Mouse (Mus musculus): ENCODE measurements around the gene Dnmt3a. TPM values are rescaled to one million over a fixed set of nuclear protein-coding genes. Genes with fewer than 3 reads are reported as not detected.

The Dnmt3a gene
- polyA plus RNA-seq, 1 experiment from 2014 or later, result 65.3 TPM

DNA sequence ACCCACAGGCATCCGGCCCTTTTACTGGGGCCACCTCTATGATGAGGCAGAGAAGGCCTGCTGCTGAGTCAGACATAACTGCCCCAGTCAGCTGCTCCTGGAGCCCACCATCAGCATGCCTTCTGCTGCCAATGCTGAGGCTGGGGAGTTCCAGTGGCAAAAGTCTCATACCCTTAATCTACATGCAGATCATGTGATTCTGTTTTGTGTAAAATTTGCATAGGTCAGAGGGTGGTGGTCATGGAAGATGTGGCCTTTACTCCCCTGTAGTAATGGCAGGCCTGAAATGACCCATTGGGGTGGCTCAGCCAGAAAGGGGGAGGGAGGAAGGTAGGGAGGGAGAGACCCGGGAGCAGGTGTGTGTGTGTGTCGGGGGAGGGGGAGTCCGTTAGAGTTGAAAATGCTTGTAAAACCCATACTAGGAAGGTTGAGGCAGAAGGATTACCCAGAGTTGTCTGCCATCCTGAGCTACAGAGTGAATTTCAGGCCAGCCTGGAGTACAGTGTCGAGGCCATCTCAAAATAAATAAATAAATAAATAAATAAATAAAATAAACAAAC, 16.1 kb upstream of the Dnmt3a start:
- Histone ChIP-seq H3K27me3 (ENCODE audit: control insufficient read depth, insufficient read depth, low read length) (no peaks in the 10 kb centered on the region), H3K9me3 (ENCODE audit: control insufficient read depth, low read length) (no peaks in the 10 kb centered on the region), H3K27ac (replicated peaks; ENCODE audit: low read depth, low read length) (no peak overlapping the region), H3K4me1 (ENCODE audit: control insufficient read depth, insufficient read depth, low read length) (peaks cover 21% of the 10 kb centered on the region), H3K4me3 (replicated peaks; ENCODE audit: low read depth, low read length) (no peak overlapping the region), H3K9ac (replicated peaks; ENCODE audit: low read length) (no peak overlapping the region), H3K4me2 (ENCODE audit: low read length) (no peak overlapping the region), H3K36me3 (ENCODE audit: control insufficient read depth, insufficient read depth, low read length) (no peaks in the 10 kb centered on the region)
- no peak for DNase-seq
- WGBS, result 76% methylated on average over 5 of the region's 5 CpGs
- ATAC-seq (ENCODE audit: low FRiP score, low TSS enrichment), result no peak

DNA sequence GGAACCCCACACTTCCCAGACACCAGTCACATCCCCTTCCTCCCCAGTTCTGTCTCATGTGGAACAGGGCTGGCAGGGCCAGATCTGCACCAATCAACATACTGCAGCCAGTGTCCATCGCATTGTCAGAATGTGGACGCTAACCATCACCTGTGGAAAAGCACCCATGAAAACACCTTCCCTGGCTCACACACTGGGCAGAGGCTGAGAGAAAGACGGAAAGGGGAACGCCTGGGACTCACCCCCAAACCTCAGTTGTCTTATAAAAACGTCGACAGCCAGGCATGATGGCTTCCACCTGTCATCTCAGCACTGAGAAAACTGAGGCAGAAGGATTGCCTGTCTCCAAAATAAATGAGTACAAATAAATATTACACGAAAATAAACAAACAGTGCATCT, 14.6 kb upstream of the Dnmt3a start:
- H3K36me3 ChIP-seq (ENCODE audit: control insufficient read depth, insufficient read depth, low read length), result no peaks in the 10 kb centered on the region
- no peak for ATAC-seq (ENCODE audit: low FRiP score, low TSS enrichment)

DNA sequence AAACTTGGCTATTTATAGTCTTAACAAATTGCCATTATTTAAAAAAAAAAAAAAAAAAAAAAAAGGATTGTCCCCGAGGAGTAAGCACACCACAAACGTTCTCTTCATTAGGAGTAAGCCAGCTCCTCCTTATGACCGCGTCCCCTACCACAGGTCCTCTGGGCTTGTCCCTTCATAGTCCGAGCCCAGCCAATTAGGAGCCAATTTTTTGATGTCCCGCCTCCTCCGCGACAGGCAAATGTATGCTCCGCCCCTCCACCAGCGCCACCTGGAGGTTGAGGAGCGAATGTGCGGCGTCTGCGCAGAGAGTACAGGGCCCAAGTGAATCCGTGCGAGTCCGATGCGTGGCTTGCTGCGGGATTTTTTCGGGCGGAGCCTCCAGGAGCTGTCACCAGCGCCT, 14.1 kb upstream of the Dnmt3a start:
- Histone ChIP-seq H3K27ac (replicated peaks; ENCODE audit: low read depth, low read length) (no peak overlapping the region), H3K4me2 (ENCODE audit: low read length) (peak overlapping the region; percentile 60), H3K27me3 (ENCODE audit: control insufficient read depth, insufficient read depth, low read length) (no peaks in the 10 kb centered on the region), H3K9me3 (ENCODE audit: control insufficient read depth, low read length) (no peaks in the 10 kb centered on the region), H3K4me3 (replicated peaks; ENCODE audit: low read depth, low read length) (peak overlapping the region; percentile 27), H3K4me1 (ENCODE audit: control insufficient read depth, insufficient read depth, low read length) (peaks cover 19% of the 10 kb centered on the region), H3K9ac (replicated peaks; ENCODE audit: low read length) (no peak overlapping the region; the same call in 1 of the 2 replicates), H3K36me3 (ENCODE audit: control insufficient read depth, insufficient read depth, low read length) (no peaks in the 10 kb centered on the region)
- DNase-seq, result peak; percentile 97
- under 1% methylated on average over 22 of the region's 22 CpGs for WGBS
- ATAC-seq (ENCODE audit: low FRiP score, low TSS enrichment), result peak; percentile 84

More for the DNA sequence above, 14.6 kb upstream of the Dnmt3a start:
- Histone ChIP-seq H3K9ac (replicated peaks; ENCODE audit: low read length) (no peak overlapping the region), H3K27ac (replicated peaks; ENCODE audit: low read depth, low read length) (0 out of 2 replicates have a peak overlapping the region, but pooled peaks have one; percentile 20), H3K27me3 (ENCODE audit: control insufficient read depth, insufficient read depth, low read length) (no peaks in the 10 kb centered on the region), H3K4me2 (ENCODE audit: low read length) (peak overlapping the region; percentile 60), H3K4me3 (replicated peaks; ENCODE audit: low read depth, low read length) (peak overlapping the region; percentile 27), H3K9me3 (ENCODE audit: control insufficient read depth, low read length) (no peaks in the 10 kb centered on the region), H3K4me1 (ENCODE audit: control insufficient read depth, insufficient read depth, low read length) (peaks cover 21% of the 10 kb centered on the region)
- no peak for DNase-seq
- WGBS, result 57% methylated on average over 7 of the region's 7 CpGs

DNA sequence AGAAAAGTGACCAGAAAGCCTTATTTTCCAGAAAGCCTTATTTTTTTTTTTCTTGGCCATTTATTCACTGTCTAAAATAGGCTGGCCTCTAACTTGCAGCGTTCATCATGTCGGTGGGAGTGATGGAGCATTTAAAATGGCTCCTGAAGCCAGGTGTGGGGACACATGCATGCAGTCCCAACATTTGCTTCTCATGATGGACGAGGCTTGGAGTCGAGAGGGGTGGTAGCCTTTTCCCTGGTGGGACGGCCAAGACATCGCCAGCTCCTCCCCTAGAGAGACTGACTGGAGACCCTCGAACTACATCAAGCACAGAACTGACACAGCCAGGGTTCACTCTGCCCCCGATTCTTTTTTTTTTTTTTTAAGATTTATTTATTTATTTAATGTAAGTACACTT, 13.6 kb upstream of the Dnmt3a start:
- Histone ChIP-seq H3K4me1 (ENCODE audit: control insufficient read depth, insufficient read depth, low read length) (peaks cover 14% of the 10 kb centered on the region), H3K36me3 (ENCODE audit: control insufficient read depth, insufficient read depth, low read length) (no peaks in the 10 kb centered on the region), H3K9me3 (ENCODE audit: control insufficient read depth, low read length) (no peaks in the 10 kb centered on the region), H3K27me3 (ENCODE audit: control insufficient read depth, insufficient read depth, low read length) (no peaks in the 10 kb centered on the region), H3K4me3 (replicated peaks; ENCODE audit: low read depth, low read length) (peak overlapping the region; percentile 27), H3K4me2 (ENCODE audit: low read length) (peak overlapping the region; percentile 60), H3K27ac (replicated peaks; ENCODE audit: low read depth, low read length) (no peak overlapping the region), H3K9ac (replicated peaks; ENCODE audit: low read length) (no peak overlapping the region; the same call in 1 of the 2 replicates)
- peak; percentile 39; the same call in 1 of the 2 replicates for ATAC-seq (ENCODE audit: low FRiP score, low TSS enrichment)
- WGBS, result 19% methylated on average over 8 of the region's 8 CpGs
- DNase-seq, result no peak

DNA sequence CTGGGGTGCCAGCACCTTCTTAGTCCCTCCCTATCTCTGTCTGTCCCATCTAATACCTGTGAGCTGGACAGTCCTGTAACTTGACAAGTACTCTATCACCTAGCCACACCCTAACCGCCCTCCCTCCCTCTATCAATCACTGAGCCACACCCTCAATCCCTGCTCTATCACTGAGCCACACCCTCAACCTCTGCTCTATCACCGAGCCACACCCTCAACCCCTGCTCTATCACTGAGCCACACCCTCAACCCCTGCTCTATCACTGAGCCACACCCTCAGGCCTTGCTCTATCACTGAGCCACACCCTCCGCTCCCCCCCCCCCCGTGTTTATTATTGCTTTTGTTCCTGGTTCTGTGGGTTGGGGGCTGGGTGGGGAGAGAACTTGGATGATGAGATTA, 10.2 kb upstream of the Dnmt3a start:
- no peaks in the 10 kb centered on the region for H3K36me3 ChIP-seq (ENCODE audit: control insufficient read depth, insufficient read depth, low read length)
- 39% methylated on average over 4 of the region's 4 CpGs for WGBS
- H3K9me3 ChIP-seq (ENCODE audit: control insufficient read depth, low read length), result no peaks in the 10 kb centered on the region
- peaks cover 8% of the 10 kb centered on the region; the same call in 1 of the 2 replicates for H3K4me1 ChIP-seq (ENCODE audit: control insufficient read depth, insufficient read depth, low read length)
- DNase-seq, result no peak
- ATAC-seq (ENCODE audit: low FRiP score, low TSS enrichment), result no peak
- H3K9ac ChIP-seq (replicated peaks; ENCODE audit: low read length), result no peak overlapping the region
- H3K4me2 ChIP-seq (ENCODE audit: low read length), result no peak overlapping the region
- no peaks in the 10 kb centered on the region for H3K27me3 ChIP-seq (ENCODE audit: control insufficient read depth, insufficient read depth, low read length)
- no peak overlapping the region for H3K27ac ChIP-seq (replicated peaks; ENCODE audit: low read depth, low read length)
- no peak overlapping the region for H3K4me3 ChIP-seq (replicated peaks; ENCODE audit: low read depth, low read length)

DNA sequence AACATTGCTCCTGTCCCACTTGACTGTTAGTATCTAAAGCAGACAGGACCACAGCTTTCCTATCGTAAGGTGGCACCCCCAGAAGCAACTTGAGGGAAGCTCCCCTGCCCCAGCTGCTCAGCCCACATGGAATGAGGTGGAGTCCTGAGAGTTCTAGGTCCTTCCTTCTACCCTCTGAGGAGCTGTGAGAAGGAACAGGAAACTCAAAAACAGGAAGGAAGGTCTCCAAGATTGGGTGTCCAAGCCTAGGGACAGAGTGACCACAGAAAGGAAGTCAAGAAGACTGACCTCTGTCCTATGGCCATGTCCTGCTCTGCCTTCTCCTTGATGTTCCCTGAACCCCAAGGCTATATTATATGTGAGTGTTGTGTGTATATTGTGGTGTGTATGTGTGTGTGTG, 6.3 kb upstream of the Dnmt3a start:
- Histone ChIP-seq H3K27me3 (ENCODE audit: control insufficient read depth, insufficient read depth, low read length) (no peaks in the 10 kb centered on the region), H3K4me2 (ENCODE audit: low read length) (no peak overlapping the region), H3K36me3 (ENCODE audit: control insufficient read depth, insufficient read depth, low read length) (no peaks in the 10 kb centered on the region), H3K9me3 (ENCODE audit: control insufficient read depth, low read length) (no peaks in the 10 kb centered on the region), H3K4me3 (replicated peaks; ENCODE audit: low read depth, low read length) (no peak overlapping the region), H3K27ac (replicated peaks; ENCODE audit: low read depth, low read length) (no peak overlapping the region), H3K4me1 (ENCODE audit: control insufficient read depth, insufficient read depth, low read length) (no peaks in the 10 kb centered on the region), H3K9ac (replicated peaks; ENCODE audit: low read length) (no peak overlapping the region)
- ATAC-seq (ENCODE audit: low FRiP score, low TSS enrichment), result no peak
- whole genome bisulfite sequencing, result 75% methylated on average over 1 of the region's 1 CpGs
- DNase-seq, result no peak

DNA sequence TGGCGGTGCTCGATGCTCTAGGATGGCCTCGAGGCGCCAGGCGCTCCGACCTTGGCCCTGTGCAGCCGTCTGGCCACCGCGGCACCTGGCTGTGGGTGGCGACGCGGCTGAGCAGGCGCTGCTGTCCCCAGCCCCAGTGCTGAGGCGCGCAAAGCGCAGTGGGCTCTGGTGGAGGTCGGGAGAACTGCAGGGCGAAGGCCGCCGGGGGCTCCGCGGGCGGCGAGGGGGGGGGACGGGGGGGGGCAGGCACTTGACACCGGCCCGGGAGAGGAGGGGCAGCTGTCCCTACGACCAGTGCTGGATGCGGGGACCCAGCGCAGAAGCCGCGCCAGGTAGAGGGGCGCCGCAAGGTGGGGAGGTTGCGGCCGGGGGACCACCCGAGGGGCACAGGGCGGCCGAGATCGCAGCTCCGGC, 471 bp downstream of the Dnmt3a start:
- Histone ChIP-seq H3K9ac (replicated peaks; ENCODE audit: low read length) (peak overlapping the region; percentile 89), H3K4me3 (replicated peaks; ENCODE audit: low read depth, low read length) (peak overlapping the region; percentile 73), H3K36me3 (ENCODE audit: control insufficient read depth, insufficient read depth, low read length) (no peaks in the 10 kb centered on the region), H3K9me3 (ENCODE audit: control insufficient read depth, low read length) (no peaks in the 10 kb centered on the region), H3K4me2 (ENCODE audit: low read length) (peak overlapping the region; percentile 73), H3K27ac (replicated peaks; ENCODE audit: low read depth, low read length) (peak overlapping the region; percentile 90), H3K27me3 (ENCODE audit: control insufficient read depth, insufficient read depth, low read length) (no peaks in the 10 kb centered on the region), H3K4me1 (ENCODE audit: control insufficient read depth, insufficient read depth, low read length) (peaks cover 20% of the 10 kb centered on the region; the same call in 1 of the 2 replicates)
- under 1% methylated on average over 41 of the region's 41 CpGs for WGBS
- ATAC-seq (ENCODE audit: low FRiP score, low TSS enrichment) (peak; percentile 77), DNase-seq (peak; percentile 88)

DNA sequence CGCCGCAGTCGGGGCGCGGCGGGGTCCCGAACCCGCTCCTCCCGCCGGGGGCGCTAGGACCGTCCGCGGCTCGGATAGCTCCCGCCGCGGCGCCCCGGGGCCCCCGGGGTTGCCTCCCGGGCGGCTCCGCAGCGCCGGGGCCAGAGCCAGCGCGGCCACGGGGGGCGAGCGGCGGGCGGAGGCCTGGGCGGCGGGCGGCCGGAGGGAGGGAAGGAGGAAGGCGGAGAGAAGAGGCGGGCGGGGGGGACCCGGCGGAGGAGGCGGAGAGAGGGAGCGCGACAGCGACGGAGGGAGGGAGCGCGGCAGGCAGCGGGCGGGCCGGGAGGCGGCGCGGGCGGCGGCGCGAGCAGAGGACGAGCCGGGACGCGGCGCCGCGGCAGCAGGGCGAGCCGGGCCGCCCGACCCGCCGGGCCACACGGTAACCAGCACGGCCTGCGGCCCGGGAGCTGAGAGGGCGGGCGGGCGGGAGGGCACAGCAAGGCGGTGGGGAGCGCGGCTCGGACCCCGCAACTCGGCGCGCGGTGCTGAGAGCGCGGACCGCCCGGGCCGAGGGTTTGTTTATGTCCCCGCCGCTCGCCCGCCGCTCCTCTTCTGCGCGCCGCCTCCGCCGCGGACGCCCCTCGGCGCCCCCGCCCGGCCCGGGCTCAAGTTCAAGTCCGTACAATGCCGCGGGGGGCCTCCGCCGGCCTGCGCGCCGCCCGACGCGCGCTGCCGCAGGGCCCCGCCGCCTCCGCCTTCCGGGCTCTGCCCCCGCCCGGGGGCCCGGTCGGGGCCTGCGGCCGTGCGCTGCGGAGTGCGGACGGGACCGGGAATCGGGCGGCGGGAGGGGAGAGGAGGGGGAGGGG, 1.1 kb downstream of the Dnmt3a start:
- H3K4me1 ChIP-seq (ENCODE audit: control insufficient read depth, insufficient read depth, low read length), result peaks cover 20% of the 10 kb centered on the region; the same call in 1 of the 2 replicates
- H3K36me3 ChIP-seq (ENCODE audit: control insufficient read depth, insufficient read depth, low read length), result no peaks in the 10 kb centered on the region
- peak overlapping the region; percentile 89 for H3K9ac ChIP-seq (replicated peaks; ENCODE audit: low read length)
- no peaks in the 10 kb centered on the region for H3K27me3 ChIP-seq (ENCODE audit: control insufficient read depth, insufficient read depth, low read length)
- WGBS, result under 1% methylated on average over 68 of the region's 141 CpGs
- DNase-seq (peak; percentile 85), ATAC-seq (ENCODE audit: low FRiP score, low TSS enrichment) (peak; percentile 51)
- H3K27ac ChIP-seq (replicated peaks; ENCODE audit: low read depth, low read length), result peak overlapping the region; percentile 90
- no peaks in the 10 kb centered on the region for H3K9me3 ChIP-seq (ENCODE audit: control insufficient read depth, low read length)
- peak overlapping the region; percentile 73 for H3K4me2 ChIP-seq (ENCODE audit: low read length)
- H3K4me3 ChIP-seq (replicated peaks; ENCODE audit: low read depth, low read length), result peak overlapping the region; percentile 73

Measured in midbrain, embryonic 14.5 days (tissue).